Mouse (Mus musculus): Measurements from ENCODE around the gene Gys2.
"Not testable (repeated sequence)": the region's sequence is repeated elsewhere in the genome, so short reads cannot be mapped to it uniquely, and the experiment has no call there.

The Gys2 gene

GRCm38 (mm10) chr6:142472801-142473203 is at the start of gene Gys2:
TSS of gene Gys2 (minus strand) at chr6:142473109.
- no peak for DNase-seq (ENCODE audit: low spot score)

GRCm38 (mm10) chr6:142521591-142522110 is 48.7 kb upstream of the Gys2 start:
- no peak for DNase-seq (ENCODE audit: low spot score)

DNA sequence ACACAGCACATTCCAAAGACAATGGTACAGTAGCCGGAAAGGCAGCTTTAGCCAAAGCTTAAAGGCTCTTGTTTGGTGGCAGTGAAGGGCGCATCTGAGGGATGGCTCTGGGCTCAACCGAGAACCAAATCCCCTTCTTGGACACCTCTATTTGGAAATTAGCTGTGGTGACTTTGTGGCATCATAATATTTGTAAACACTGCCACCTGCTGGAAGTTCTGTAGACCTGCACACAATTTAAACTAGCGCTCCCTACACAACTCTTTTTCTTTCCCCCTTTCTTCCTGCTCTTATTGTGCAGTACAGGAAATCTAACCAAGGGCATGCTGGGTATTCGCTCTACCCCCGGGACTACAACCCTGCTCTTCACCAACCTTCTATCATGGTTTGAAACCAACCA is 46.2 kb upstream of the Gys2 start:
- no peak for DNase-seq (ENCODE audit: low spot score)

GRCm38 (mm10) chr6:142515379-142515778 is 42.5 kb upstream of the Gys2 start:
- DNase-seq (ENCODE audit: low spot score): not testable (repeated sequence)

GRCm38 (mm10) chr6:142514912-142515311 is 42.0 kb upstream of the Gys2 start:
- DNase-seq (ENCODE audit: low spot score): peak; percentile 84

- no peak for DNase-seq (ENCODE audit: low spot score)
Measured at GRCm38 (mm10) chr6:142512902-142513301, 40.0 kb upstream of the Gys2 start.

DNA sequence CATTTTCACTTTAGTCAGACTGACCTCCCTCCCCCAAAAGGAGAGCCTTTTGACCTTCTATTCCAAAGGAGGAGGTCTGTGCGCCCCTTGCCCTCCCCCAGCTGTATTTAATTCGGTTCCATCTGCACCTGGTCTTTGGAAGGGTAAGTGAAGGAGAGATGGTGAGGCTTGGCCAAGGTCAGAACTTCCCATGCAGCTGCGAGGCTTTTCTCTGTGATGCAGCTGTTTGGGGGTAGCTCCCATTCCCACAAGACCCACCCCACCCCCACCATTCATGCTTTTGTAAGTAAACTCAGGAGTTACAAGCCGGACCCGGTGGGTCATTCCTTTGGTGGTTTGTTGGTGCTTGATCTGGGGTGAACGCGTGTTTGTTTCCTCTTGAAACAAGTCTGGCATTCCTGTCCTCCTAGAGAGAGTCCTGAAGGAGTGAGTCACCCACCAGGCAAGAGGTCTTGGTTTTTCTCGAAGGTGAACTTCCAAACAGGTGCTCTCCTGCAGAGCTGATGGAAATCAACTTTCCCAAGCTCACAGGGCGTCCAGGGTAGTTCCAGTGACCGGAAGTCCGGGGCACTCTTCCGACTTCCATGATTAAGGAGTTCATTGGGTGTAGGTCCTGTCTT is 38.7 kb upstream of the Gys2 start:
- DNase-seq (ENCODE audit: low spot score): no peak

GRCm38 (mm10) chr6:142508663-142509062 is 35.8 kb upstream of the Gys2 start:
- no peak for DNase-seq (ENCODE audit: low spot score)

DNA sequence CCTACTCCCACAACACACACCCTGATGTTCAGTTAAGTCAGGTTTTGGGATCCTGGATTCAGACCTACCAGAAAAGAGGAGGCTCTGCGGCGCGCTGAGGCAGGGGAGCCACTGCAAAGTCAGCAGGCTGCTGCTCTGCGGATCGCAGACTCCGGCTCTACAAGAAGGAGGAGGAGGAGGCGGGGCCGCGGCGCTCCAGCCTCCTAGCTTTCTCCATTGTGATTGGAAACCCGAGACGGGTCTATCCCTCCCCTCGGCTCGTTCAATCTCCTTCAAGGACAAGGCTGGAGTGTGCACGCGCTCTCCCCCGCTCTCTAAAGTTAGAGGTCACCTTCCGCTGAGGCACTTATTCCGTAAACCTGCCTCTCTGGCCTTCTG is 34.9 kb upstream of the Gys2 start, which contains the start of gene Ldhb:
TSS of gene Ldhb (minus strand) at position 173 of the 378 bp plus-strand sequence.
- DNase-seq (ENCODE audit: low spot score): peak; percentile 93

- no peak for DNase-seq (ENCODE audit: low spot score)
Measured at GRCm38 (mm10) chr6:142507033-142507784, 34.3 kb upstream of the Gys2 start.

DNA sequence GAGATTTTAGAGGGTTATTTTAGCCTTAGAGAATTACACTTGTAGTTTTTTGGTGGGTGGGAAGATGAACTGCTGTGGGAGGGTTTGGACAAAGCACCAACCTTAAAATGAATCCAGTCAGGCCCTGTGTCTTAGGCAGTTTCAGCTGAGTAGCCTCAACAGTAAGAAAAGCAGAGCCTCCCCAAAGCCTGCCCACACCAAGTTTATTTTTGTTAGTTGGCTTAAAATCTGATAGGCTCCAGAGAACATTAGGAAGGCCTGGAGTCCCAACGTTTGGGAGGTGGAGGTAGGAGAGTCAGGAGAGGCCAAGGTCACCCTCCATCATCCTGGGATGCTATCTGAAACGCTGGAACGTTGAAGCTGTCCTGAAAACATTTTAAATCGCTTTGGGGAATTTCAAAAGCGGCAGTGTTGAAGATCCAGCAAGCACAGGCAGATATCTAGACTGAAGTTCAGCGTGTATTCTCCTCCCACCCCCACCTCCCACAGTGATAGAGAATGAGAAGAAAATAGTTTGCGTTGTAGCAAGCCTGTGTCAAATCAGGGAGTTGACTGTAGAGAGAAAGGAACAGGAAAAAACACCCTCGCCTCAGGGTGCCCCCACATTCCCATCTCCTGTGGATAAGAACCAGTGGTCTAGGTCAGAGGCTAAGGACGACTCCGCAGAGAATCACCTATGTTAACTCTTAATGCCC is 33.6 kb upstream of the Gys2 start:
- DNase-seq (ENCODE audit: low spot score): no peak

GRCm38 (mm10) chr6:142503601-142504000 is 30.7 kb upstream of the Gys2 start:
- DNase-seq (ENCODE audit: low spot score): no peak

DNA sequence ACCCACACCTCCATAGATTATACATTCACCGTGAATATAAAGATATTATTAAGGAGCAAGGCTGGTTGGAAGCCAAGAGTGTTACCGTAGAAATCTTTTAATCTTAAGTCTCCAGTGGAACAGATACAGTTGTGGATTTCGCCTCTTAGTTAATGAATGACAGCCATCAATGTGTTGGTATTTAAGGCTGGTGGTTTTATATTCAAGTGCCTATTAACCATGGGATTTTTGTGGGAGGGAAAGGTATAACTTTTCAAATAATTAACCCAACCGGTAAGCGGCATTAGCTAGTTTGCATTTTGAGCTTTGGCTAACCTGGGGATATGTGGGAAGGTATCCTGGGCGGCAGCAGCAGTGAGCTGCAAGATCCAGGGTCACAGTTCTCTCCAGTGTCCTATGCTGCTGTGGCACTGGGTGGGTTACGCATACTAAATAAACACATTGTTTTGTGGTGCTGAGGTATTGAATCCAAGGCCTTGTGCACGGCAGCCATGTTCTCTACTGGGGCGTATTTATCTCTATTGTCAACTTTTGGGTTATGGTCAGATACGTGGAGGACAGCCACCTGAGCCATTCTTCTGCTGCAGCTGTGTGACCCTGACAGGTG is 29.7 kb upstream of the Gys2 start:
- DNase-seq (ENCODE audit: low spot score): no peak

GRCm38 (mm10) chr6:142490114-142490513 is 17.2 kb upstream of the Gys2 start:
- DNase-seq (ENCODE audit: low spot score): not testable (repeated sequence)

DNA sequence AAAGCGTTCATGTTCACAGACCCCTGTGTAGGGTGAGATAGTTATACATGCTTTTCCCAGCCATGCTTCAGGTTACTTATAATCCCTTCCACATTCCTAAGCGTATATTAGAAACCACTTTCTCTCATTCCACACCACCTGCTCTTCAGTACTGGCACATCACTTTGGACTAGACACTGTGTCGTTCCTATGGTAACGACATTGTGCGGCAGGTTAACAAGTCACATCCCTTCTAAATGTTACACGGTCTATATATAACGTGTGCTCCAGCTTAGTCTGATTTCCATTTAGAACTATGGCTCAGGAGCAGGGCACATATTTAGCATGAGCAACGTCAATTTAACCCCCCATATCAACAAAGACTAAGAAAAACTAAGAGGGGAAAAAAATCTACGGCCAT is 14.7 kb upstream of the Gys2 start:
- DNase-seq (ENCODE audit: low spot score): no peak

DNA sequence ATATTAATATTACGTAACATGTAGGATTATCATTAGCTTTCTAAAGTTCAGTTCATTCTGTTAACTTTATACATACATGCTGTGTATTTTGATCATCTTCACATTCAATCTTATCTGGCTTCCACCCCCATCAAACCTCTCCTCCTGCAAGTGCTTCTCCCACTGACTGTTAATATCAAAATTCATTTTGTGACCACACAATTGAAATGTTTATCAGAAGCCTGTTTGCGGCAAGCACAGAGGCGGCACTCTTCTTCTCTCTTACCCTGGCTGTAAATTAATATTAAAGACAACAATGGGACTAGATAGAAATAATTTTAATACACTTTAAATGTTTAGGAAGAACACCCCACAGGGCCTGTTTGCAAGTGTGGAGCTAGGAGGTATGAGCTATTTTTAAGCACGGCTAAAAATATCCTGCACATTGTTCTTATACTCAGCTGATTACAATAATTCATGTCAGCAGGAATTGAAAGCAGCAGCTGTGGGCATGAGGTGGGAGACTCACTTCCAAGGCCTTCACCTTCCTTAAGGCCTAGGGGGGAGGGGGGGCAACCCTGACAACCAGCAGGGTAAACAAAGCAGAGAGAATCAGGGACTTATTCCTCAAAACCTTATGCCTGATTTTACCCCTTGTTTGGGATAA is 12.7 kb upstream of the Gys2 start:
- DNase-seq (ENCODE audit: low spot score): no peak

- DNase-seq (ENCODE audit: low spot score): no peak
Measured at GRCm38 (mm10) chr6:142477239-142477638, 4.3 kb upstream of the Gys2 start.

DNA sequence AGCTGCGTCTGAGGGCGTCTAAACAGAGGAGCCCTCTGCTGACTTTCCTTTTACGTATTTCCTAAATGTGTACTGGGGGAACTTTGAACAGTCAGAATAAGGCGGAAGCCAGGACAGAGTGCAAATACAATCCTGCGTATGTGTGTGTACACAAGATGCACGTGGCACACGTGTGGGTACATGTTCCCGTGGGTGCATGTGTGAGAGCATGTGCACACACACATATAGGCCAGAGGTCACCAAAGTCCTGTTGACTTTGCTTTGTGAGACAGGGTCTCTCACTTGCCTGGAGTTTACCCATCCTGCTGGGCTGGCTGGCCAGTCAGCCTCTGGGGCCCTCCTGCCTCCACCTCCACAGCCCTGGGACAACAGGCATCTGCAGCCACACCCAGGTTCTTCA is 1.8 kb downstream of the Gys2 start:
- DNase-seq (ENCODE audit: low spot score): no peak

DNA sequence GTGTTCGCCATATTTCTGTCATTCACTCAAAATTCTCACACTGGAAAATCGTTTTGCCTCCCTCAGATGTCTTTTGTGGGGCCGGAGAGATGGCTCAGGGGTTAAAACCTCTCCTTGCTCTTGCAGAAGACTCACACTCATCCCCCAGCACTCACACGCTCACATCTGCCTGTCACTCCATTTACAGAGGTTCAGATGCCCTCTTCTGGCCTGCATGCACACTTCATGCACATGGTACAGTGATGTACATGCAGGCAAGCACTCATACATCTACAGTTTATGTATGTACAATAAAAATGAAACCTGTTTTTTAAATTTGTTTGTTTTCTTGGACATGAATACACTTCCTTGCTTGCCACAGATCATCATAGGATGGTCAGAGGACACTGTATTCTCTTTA is 3.3 kb downstream of the Gys2 start:
- DNase-seq (ENCODE audit: low spot score): no peak

DNA sequence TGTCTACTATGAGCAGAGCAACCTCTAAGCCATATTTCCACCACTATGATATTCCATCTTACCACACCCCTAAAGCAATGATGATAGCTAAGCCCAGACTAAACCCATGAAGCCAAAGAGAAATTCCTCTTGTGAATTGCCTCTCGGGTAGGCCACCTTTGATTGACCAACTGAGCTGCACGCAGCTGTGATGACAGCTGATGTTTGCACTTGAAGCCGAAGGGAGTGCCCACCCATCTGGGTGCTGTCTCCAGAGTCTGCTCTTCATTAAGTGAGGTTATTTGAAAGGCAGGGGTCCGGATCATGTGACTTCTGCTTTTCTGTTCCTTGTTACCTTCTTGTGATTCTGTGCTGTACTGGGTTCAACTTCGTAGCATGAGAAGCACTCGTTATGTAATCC is 10.7 kb downstream of the Gys2 start:
- DNase-seq (ENCODE audit: low spot score): no peak

DNA sequence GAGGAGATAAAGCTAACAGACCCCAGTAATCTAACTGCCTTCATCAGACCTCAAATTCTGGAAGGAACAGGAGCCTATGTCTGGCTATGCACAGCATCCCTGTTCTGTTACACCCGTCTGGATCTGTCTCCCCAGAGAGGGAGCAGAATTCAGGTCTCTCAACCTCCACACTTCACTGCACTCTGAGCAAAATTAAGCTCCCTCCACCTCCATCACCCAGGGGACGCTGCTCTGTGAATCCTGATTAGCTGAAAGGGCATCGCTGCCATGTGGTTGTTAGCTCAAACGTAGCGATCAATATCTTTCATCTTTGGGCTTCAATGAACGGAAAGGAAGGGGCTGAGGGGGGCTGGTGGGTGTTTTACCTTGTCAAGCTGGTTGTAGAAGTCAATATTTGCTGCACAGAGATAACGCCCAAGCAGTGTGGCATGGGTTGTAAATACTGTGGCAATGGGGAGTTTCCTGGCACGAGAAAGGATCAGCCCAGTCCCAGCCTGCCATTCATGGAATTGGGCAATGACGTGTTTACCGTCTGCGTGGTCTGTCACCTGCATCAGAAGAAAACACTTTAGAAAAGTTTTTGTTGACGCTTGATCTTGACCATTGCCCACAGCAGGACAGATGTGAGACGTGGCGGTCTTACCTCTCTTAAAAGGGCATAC is 13.8 kb downstream of the Gys2 start:
- DNase-seq (ENCODE audit: low spot score): no peak

Data from testis, postnatal 10 days (tissue).